Mouse (Mus musculus) cerebellum, adult 2 months (tissue): ENCODE measurements at regions not wholly inside any gene's neighbourhood (a gene's known extent, or its start where the extent isn't known, plus 50 kb on each side); places are given as distances from the start of the nearest gene placed in this dataset.

Experiments used
- DNase-seq, 2 experiments: peaks; one replicate each; pipeline ENCODE4 v3.0.0; 2021
- H3K27ac ChIP-seq: fragments of 200-500 bp; 2 replicates; pipeline ENCODE4 v1.5.1; 2012; ENCODE audit warnings: low read length, control low read depth, inconsistent platforms; ENCODE audit not compliant: insufficient read depth
- H3K27me3 ChIP-seq: fragments of 200-500 bp; 2 replicates; pipeline ENCODE4 v1.6.1; 2012; ENCODE audit warnings: inconsistent platforms, mild to moderate bottlenecking, low read length, moderate library complexity; ENCODE audit not compliant: control insufficient read depth, insufficient read depth
- H3K4me1 ChIP-seq: fragments of 200-500 bp; 2 replicates; pipeline ENCODE4 v1.6.1; 2011; ENCODE audit warnings: low read length; ENCODE audit not compliant: control insufficient read depth, insufficient read depth
- H3K4me3 ChIP-seq: fragments of 200-500 bp; replicated peaks from 2 replicates; pipeline ENCODE3; 2011; ENCODE audit warnings: mild to moderate bottlenecking, low read depth, low read length, control low read depth; ENCODE audit not compliant: insufficient read depth
- CTCF ChIP-seq: fragments of 200-500 bp; IDR thresholded peaks from 2 replicates; pipeline ENCODE4 v1.5.1; 2011; ENCODE audit warnings: low read depth, mild to moderate bottlenecking, control low read depth, low read length, moderate library complexity, borderline replicate concordance; ENCODE audit not compliant: insufficient read depth
- POLR2A ChIP-seq: fragments of 200-500 bp; IDR thresholded peaks from 2 replicates; pipeline ENCODE4 v1.6.1; 2011; ENCODE audit warnings: low read length, control low read depth, borderline replicate concordance; ENCODE audit not compliant: insufficient read depth
- WGBS: fragments of 180-500 bp; shearing (Covaris S2); methylation state at CpG from one replicate; pipeline ENCODE4 v1.1.7; 2018; 5-methylcytosine and 5-hydroxymethylcytosine counted together

DNA sequence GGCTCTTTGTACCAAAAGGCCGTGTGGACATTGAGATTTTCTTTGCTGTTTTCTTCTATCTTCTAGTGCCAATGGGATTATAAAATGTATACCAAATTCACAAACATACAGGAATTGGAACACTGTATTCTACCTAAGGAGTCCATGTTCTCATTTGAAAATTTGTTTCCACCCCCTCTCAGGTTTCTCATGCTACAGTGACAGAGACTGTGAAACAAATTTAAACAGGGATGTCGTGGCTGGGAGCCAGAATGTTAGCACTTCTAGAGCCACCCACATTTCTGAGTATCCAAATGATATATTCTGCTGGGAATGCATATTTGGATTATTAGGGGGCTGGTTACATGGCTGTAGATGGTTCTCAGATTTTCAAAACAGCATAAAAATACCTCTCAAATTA is 124.4 kb upstream of the Mamld1 start:
- Histone ChIP-seq H3K27ac (no peak overlapping the region), H3K27me3 (no peaks in the 10 kb centered on the region), H3K4me1 (no peaks in the 10 kb centered on the region), H3K4me3 (no peak overlapping the region)
- WGBS, result 67% methylated on average over 2 of the region's 2 CpGs
- TF ChIP-seq CTCF (no peak), POLR2A (no peak)
- DNase-seq, result no peak

DNA sequence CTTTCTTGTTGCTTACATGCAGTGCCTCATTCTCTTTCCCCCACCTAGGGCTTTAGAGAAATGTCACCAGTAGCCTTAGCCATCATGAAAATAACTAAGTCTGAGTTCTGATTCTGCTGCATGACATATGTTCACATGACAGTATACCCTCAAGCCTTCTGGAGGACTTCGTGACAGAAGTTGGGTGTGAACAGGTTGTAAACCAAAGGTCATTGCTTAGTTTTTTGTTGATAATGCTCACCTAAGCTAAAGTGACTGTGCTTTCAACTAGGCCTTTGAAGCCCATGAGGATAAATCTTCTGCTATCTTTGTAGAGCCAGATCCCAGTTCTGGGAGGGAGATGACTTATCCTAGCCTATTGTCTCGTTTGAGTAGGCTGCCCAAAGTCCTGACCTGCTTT is 118.1 kb upstream of the Mamld1 start:
- Histone ChIP-seq H3K27me3 (no peaks in the 10 kb centered on the region), H3K27ac (no peak overlapping the region), H3K4me1 (no peaks in the 10 kb centered on the region), H3K4me3 (no peak overlapping the region)
- DNase-seq, result no peak
- WGBS, result 78% methylated on average over 2 of the region's 2 CpGs
- TF ChIP-seq POLR2A (no peak), CTCF (no peak)

DNA sequence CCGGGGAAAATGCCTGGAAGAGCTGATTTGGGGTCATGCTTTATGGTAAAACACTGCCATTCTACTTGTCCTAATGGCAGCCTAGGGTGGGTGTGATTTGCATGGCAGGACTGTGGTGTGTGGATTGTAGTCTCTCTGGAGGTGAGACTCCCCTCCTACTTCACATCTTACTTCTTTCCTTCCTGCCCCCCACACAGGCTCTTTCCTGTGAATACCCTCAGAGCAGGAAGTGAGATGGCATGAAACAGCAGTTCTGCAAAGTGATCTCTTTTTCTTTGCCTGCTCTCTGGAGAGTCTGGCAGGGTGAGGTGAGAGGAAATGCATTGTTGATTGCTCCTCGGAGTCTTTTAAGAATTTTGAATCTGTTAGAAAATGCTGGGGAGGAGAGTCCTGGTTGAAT is 104.7 kb upstream of the Mamld1 start:
- 53% methylated on average over 2 of the region's 2 CpGs for WGBS
- no peaks in the 10 kb centered on the region for H3K27me3 ChIP-seq
- no peak overlapping the region for H3K27ac ChIP-seq
- DNase-seq, result no peak
- no peaks in the 10 kb centered on the region for H3K4me1 ChIP-seq
- no peak overlapping the region for H3K4me3 ChIP-seq
- no peak for TF ChIP-seq POLR2A
- TF ChIP-seq CTCF, result no peak

DNA sequence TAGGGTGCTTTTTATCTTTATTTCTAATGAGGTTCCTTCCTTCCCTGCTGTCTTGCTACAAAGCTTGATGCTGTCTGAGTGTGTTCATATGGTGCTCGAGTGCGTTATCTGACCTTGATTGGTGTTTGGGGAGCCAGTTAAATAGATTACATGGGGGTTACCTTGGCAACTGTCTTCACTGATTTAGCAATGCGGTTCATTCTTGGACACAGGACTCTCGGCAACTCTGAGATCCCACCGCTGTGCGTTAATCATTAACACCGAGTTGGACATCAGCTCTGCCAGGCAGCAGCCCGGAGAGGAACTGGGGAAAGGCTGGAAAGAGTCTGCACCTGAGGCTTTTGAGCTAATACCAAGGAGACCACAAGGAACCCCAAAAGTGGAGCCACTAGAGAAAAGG is 104.0 kb upstream of the Mamld1 start:
- 15% methylated on average over 8 of the region's 8 CpGs for WGBS
- H3K4me1 ChIP-seq, result no peaks in the 10 kb centered on the region
- no peak for DNase-seq
- no peaks in the 10 kb centered on the region for H3K27me3 ChIP-seq
- no peak overlapping the region for H3K4me3 ChIP-seq
- H3K27ac ChIP-seq, result no peak overlapping the region
- TF ChIP-seq CTCF, result no peak
- no peak for TF ChIP-seq POLR2A

DNA sequence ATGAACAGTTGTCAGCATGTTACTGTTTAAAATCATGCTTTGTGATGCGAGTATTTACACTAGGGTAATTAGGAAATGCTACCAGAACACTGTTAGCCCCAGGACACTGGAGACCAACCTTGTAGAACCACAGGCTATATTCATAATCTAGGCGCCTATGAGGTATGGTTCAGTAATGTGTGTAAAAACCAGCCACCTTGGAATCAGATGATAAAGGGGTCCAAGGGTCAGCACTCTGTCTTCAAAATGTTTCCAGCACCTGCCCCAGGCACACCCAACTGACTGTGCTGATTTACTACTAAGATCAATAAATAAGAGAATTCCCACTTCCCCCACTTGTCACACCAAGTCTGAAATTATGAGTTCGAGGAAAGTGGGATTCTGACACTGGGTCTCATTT is 100.8 kb upstream of the Mamld1 start:
- Histone ChIP-seq H3K27me3 (no peaks in the 10 kb centered on the region), H3K4me3 (no peak overlapping the region), H3K4me1 (no peaks in the 10 kb centered on the region), H3K27ac (no peak overlapping the region)
- DNase-seq, result no peak
- 85% methylated on average over 3 of the region's 3 CpGs for WGBS
- TF ChIP-seq POLR2A (no peak), CTCF (no peak)

DNA sequence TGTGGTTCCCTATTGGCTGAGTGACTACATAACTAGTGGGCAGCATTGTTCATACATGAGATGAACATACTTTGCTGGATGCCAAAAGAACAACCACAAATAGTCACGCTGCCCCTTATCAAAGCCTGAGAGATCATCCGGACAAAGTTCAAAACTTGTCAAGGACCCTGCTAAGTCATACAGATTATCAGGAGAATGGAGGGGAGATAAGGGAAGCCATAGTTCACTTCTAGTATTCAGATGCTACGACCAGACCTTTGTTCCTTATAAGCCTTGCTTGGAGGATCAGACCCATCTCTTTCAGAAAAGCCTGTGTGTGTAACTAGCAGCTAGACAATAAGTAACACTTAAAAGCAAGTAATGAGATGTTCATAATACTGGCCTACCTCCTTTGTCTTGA is 97.0 kb upstream of the Mamld1 start:
- TF ChIP-seq POLR2A (no peak), CTCF (no peak)
- DNase-seq, result no peak
- Histone ChIP-seq H3K4me3 (no peak overlapping the region), H3K27ac (no peak overlapping the region), H3K4me1 (no peaks in the 10 kb centered on the region), H3K27me3 (no peaks in the 10 kb centered on the region)
- WGBS, result 90% methylated on average over 3 of the region's 3 CpGs
